Mouse (Mus musculus) spleen, postnatal 0 days (tissue): ENCODE data around the gene Kpna1. TPM values are rescaled to one million over a fixed set of nuclear protein-coding genes. Genes with fewer than 3 reads are reported as not detected.

Source experiments
- polyA plus RNA-seq: library from polyadenylated mRNA; unstranded; fragments of >200 nt; fragmentation: Nextera tagmentation; extraction: Ambion mirVana; gene quantifications from 2 replicates; pipeline ENCODE4 v1.2.1, GENCODE M21; 2015

Gene Kpna1
- polyA plus RNA-seq, result 24.0 and 24.6 TPM in 2 replicates

GRCm38 (mm10) chr16:35978450-35978849 is at the start of gene Kpna1:
TSS of gene Kpna1 (plus strand) at chr16:35978750.

GRCm38 (mm10) chr16:35938211-35939151 is 40.1 kb upstream of the Kpna1 start, which contains the start of the genes Parp9 and Dtx3l:
TSS of gene Parp9 (plus strand) at chr16:35938470.
TSS of gene Dtx3l (minus strand) at chr16:35939151.

GRCm38 (mm10) chr16:36040640-36041624 is 62.4 kb downstream of the Kpna1 start, which contains the start of gene Wdr5b:
TSS of gene Wdr5b (plus strand) at chr16:36041190.

GRCm38 (mm10) chr16:36071450-36072379 is 93.2 kb downstream of the Kpna1 start, which contains the start of the genes Fam162a and Ccdc58:
TSS of gene Fam162a (minus strand) at chr16:36071594.
TSS of gene Ccdc58 (plus strand) at chr16:36071685.

Other genes starting within 250 kb of the Kpna1 start
- 8.5 and 10.0 TPM in 2 replicates for gene Dirc2, start 209.4 kb upstream of the Kpna1 start, polyA plus RNA-seq
- 16.0 and 17.9 TPM in 2 replicates for gene Hspbap1, start 208.4 kb upstream of the Kpna1 start, polyA plus RNA-seq
- gene Parp14, start 107.2 kb upstream of the Kpna1 start, polyA plus RNA-seq, result 4.6 and 6.9 TPM in 2 replicates
- 15.9 and 18.4 TPM in 2 replicates for gene Parp9, start 40.3 kb upstream of the Kpna1 start, polyA plus RNA-seq
- 6.4 and 7.8 TPM in 2 replicates for gene Dtx3l, start 39.6 kb upstream of the Kpna1 start, polyA plus RNA-seq
- 4.4 and 4.8 TPM in 2 replicates for gene Wdr5b, start 62.4 kb downstream of the Kpna1 start, polyA plus RNA-seq
- 156 and 159 TPM in 2 replicates for gene Fam162a, start 92.8 kb downstream of the Kpna1 start, polyA plus RNA-seq
- gene Ccdc58, start 92.9 kb downstream of the Kpna1 start, polyA plus RNA-seq, result 42.3 and 45.4 TPM in 2 replicates
- gene Csta1, start 152.5 kb downstream of the Kpna1 start, polyA plus RNA-seq, result 0.08 and 0.23 TPM in 2 replicates
- gene Stfa2l1, start 178.1 kb downstream of the Kpna1 start, polyA plus RNA-seq, result 634 and 837 TPM in 2 replicates
- gene Gm5483, start 205.5 kb downstream of the Kpna1 start, polyA plus RNA-seq, result 1,313 and 1,703 TPM in 2 replicates
- 55.9 and 65.7 TPM in 2 replicates for gene Gm5416, start 231.7 kb downstream of the Kpna1 start, polyA plus RNA-seq
- gene 2010005H15Rik, start 242.7 kb downstream of the Kpna1 start, polyA plus RNA-seq, result 394 and 475 TPM in 2 replicates